Mouse (Mus musculus) limb, embryonic 14.5 days (tissue): ENCODE measurements at regions not wholly inside any gene's neighbourhood (a gene's known extent, or its start where the extent isn't known, plus 50 kb on each side); places are given as distances from the start of the nearest gene placed in this dataset.

Source experiments
- ATAC-seq: fragments of 200-750 bp; cut with Nextera tagmentation; 2 replicates; pipeline ENCODE4 v1.8.0; 2017; ENCODE audit warnings: low read depth, moderate number of reproducible peaks, moderate TSS enrichment; ENCODE audit not compliant: low FRiP score
- DNase-seq: peaks from one replicate; pipeline ENCODE4 v3.0.0-alpha.2; 2015; ENCODE audit warnings: low spot score
- H3K27ac ChIP-seq: fragments of 300-500 bp; sonication (generic); replicated peaks from 2 replicates; pipeline ENCODE4 v1.5.1; 2014; ENCODE audit warnings: low read depth, mild to moderate bottlenecking, low read length, moderate library complexity, mixed read lengths
- H3K27me3 ChIP-seq: fragments of 300-500 bp; sonication (generic); 2 replicates; pipeline ENCODE4 v1.6.1; 2014; ENCODE audit warnings: low read length, mixed read lengths; ENCODE audit not compliant: control insufficient read depth, insufficient read depth
- H3K36me3 ChIP-seq: fragments of 300-500 bp; sonication (generic); 2 replicates; pipeline ENCODE4 v1.6.1; 2014; ENCODE audit warnings: mild to moderate bottlenecking, low read length, moderate library complexity, mixed read lengths; ENCODE audit not compliant: control insufficient read depth, insufficient read depth
- H3K4me1 ChIP-seq: fragments of 300-500 bp; sonication (generic); 2 replicates; pipeline ENCODE4 v1.6.1; 2014; ENCODE audit warnings: antibody characterized with exemption, low read length, mixed read lengths; ENCODE audit not compliant: control insufficient read depth, insufficient read depth
- H3K4me2 ChIP-seq: fragments of 300-500 bp; sonication (generic); replicated peaks from 2 replicates; pipeline ENCODE4 v1.6.1; 2014; ENCODE audit warnings: low read depth, mild to moderate bottlenecking, low read length, moderate library complexity; ENCODE audit not compliant: severe bottlenecking
- H3K4me3 ChIP-seq: fragments of 300-500 bp; sonication (generic); replicated peaks from 2 replicates; pipeline ENCODE4 v1.5.1; 2014; ENCODE audit warnings: low read length
- H3K9ac ChIP-seq: fragments of 300-500 bp; sonication (generic); 2 replicates; pipeline ENCODE4 v1.6.1; 2014; ENCODE audit warnings: mild to moderate bottlenecking, low read depth, low read length, moderate library complexity; ENCODE audit not compliant: severe bottlenecking
- H3K9me3 ChIP-seq: fragments of 300-500 bp; sonication (generic); 2 replicates; pipeline ENCODE4 v1.6.1; 2016; ENCODE audit warnings: low read length; ENCODE audit not compliant: control insufficient read depth
- POLR2A ChIP-seq: fragments of 200-500 bp; IDR thresholded peaks from 2 replicates; pipeline ENCODE4 v1.8.0; 2012; ENCODE audit warnings: inconsistent platforms, mild to moderate bottlenecking, moderate library complexity, borderline replicate concordance; ENCODE audit not compliant: insufficient read depth, insufficient read length; ENCODE audit errors: extremely low read depth

GRCm38 (mm10) chr10:18946727-18947126, 68.7 kb downstream of the Tnfaip3 start:
- H3K4me3 ChIP-seq: no peak overlapping the region
- H3K27me3 ChIP-seq: no peaks in the 10 kb centered on the region
- no peak overlapping the region for H3K4me2 ChIP-seq
- ATAC-seq (no peak), DNase-seq (no peak)
- TF ChIP-seq POLR2A: no peak
- no peak overlapping the region for H3K9ac ChIP-seq
- no peaks in the 10 kb centered on the region for H3K36me3 ChIP-seq
- no peaks in the 10 kb centered on the region for H3K9me3 ChIP-seq
- H3K4me1 ChIP-seq: no peaks in the 10 kb centered on the region
- H3K27ac ChIP-seq: no peak overlapping the region
